ENCODE assay signal across 8 mouse cellular contexts in genomic region chr9:64232257-64232957, GRCm38 (mm10). TPM values are rescaled to one million over a fixed set of nuclear protein-coding genes. Genes with fewer than 3 reads are reported as not detected.
DNase-seq lines count a peak whose midpoint lies in the region; ATAC-seq lines count a peak whose summit lies in the region.

No protein-coding gene starts in this region.

- H3K9me3 ChIP-seq in embryonic facial prominence, embryonic 13.5 days = no peaks in the 10 kb centered on the region
- no peaks in the 10 kb centered on the region for H3K9me3 ChIP-seq in limb, embryonic 15.5 days

- 20% methylated on average over 9 of the region's 9 CpGs for WGBS in embryonic facial prominence, embryonic 13.5 days
- 56% methylated on average over 9 of the region's 9 CpGs for WGBS in limb, embryonic 15.5 days

- H3K27ac ChIP-seq in embryonic facial prominence, embryonic 13.5 days = peak overlapping the region; percentile 88
- peak overlapping the region; percentile 75 for H3K27ac ChIP-seq in limb, embryonic 15.5 days

- H3K4me2 ChIP-seq in embryonic facial prominence, embryonic 13.5 days = peak overlapping the region; percentile 12; the same call in 1 of the 2 replicates
- H3K4me2 ChIP-seq in limb, embryonic 15.5 days = no peak overlapping the region

- H3K36me3 ChIP-seq in embryonic facial prominence, embryonic 13.5 days = no peaks in the 10 kb centered on the region; the same call in 1 of the 2 replicates
- H3K36me3 ChIP-seq in limb, embryonic 15.5 days = no peaks in the 10 kb centered on the region

- no peak overlapping the region for H3K9ac ChIP-seq in embryonic facial prominence, embryonic 13.5 days
- H3K9ac ChIP-seq in limb, embryonic 15.5 days = no peak overlapping the region

- H3K4me3 ChIP-seq in embryonic facial prominence, embryonic 13.5 days = no peak overlapping the region
- no peak overlapping the region for H3K4me3 ChIP-seq in limb, embryonic 15.5 days

- no peaks in the 10 kb centered on the region for H3K27me3 ChIP-seq in embryonic facial prominence, embryonic 13.5 days
- H3K27me3 ChIP-seq in limb, embryonic 15.5 days = no peaks in the 10 kb centered on the region

- ATAC-seq in embryonic facial prominence, embryonic 13.5 days (ENCODE audit: insufficient number of reproducible peaks, insufficient read depth, low FRiP score, low TSS enrichment, low read depth) = no peak
- ATAC-seq in limb, embryonic 15.5 days (ENCODE audit: insufficient number of reproducible peaks, low FRiP score, low TSS enrichment, low read depth) = no peak

- peak; percentile 14 to 16 for DNase-seq in left cerebral cortex, postnatal 25 days (ENCODE audit: low spot score in 2 of 2)
- DNase-seq in left cerebral cortex, adult 11 months (ENCODE audit: low spot score) = no peak
- peak; percentile 47 to 67 for DNase-seq in heart, postnatal 14 days
- no peak for DNase-seq in right cerebral cortex, postnatal 14 days
- no peak for DNase-seq in thymus, postnatal 0 days (ENCODE audit: low spot score)
- no peak for DNase-seq in cerebellum, adult 11-12 months

- intact Hi-C loops in left cerebral cortex, postnatal 25 days (cut with DNase I) = no loop called here
- intact Hi-C loops in heart, postnatal 14 days (cut with DNase I) = no loop called here

- peaks cover 57% of the 10 kb centered on the region for H3K4me1 ChIP-seq in embryonic facial prominence, embryonic 13.5 days
- peaks cover 42% of the 10 kb centered on the region for H3K4me1 ChIP-seq in limb, embryonic 15.5 days

RNA-seq across cellular contexts. Expression of gene Uchl4, which starts 2.6 kb away (rescaled TPM):
- total RNA-seq in left cerebral cortex, postnatal 25 days (2021) = 1 to 10 TPM; 2.1 to 4.6 TPM
- polyA plus RNA-seq in embryonic facial prominence, embryonic 13.5 days (2015; fragmentation: Nextera tagmentation; extraction: Ambion mirVana) = 3.5 and 5.5 TPM in 2 replicates
- 1 to 10 TPM; 1.2 to 1.6 TPM for total RNA-seq in heart, postnatal 14 days (2021)
- 1.3 and 2.5 TPM in 2 replicates for polyA plus RNA-seq in limb, embryonic 15.5 days (2015; fragmentation: Nextera tagmentation; extraction: Ambion mirVana)
- 1.9 TPM in 2 replicates for polyA plus RNA-seq in thymus, postnatal 0 days (2015; fragmentation: Nextera tagmentation; extraction: Ambion mirVana)

RNA-seq across cellular contexts. Expression of gene Map2k1, which starts 21.0 kb away (rescaled TPM):
- 100 to 1,000 TPM; 286 to 290 TPM for total RNA-seq in left cerebral cortex, postnatal 25 days (2021)
- 82.8 and 87.1 TPM in 2 replicates for polyA plus RNA-seq in embryonic facial prominence, embryonic 13.5 days (2015; fragmentation: Nextera tagmentation; extraction: Ambion mirVana)
- total RNA-seq in heart, postnatal 14 days (2021) = 10 to 100 TPM; 50.0 to 52.9 TPM
- 80.6 and 95.9 TPM in 2 replicates for polyA plus RNA-seq in limb, embryonic 15.5 days (2015; fragmentation: Nextera tagmentation; extraction: Ambion mirVana)
- polyA plus RNA-seq in thymus, postnatal 0 days (2015; fragmentation: Nextera tagmentation; extraction: Ambion mirVana) = 67.5 and 68.1 TPM in 2 replicates

RNA-seq across cellular contexts. Expression of gene Tipin, which starts 49.0 kb away (rescaled TPM):
- total RNA-seq in left cerebral cortex, postnatal 25 days (2021) = 10 to 100 TPM; 14.9 to 16.7 TPM
- 219 and 245 TPM in 2 replicates for polyA plus RNA-seq in embryonic facial prominence, embryonic 13.5 days (2015; fragmentation: Nextera tagmentation; extraction: Ambion mirVana)
- total RNA-seq in heart, postnatal 14 days (2021) = 10 to 100 TPM; 11.2 to 12.1 TPM
- 164 and 174 TPM in 2 replicates for polyA plus RNA-seq in limb, embryonic 15.5 days (2015; fragmentation: Nextera tagmentation; extraction: Ambion mirVana)
- 316 and 327 TPM in 2 replicates for polyA plus RNA-seq in thymus, postnatal 0 days (2015; fragmentation: Nextera tagmentation; extraction: Ambion mirVana)

RNA-seq across cellular contexts. Expression of gene Snapc5, which starts 53.3 kb away (rescaled TPM):
- 10 to 100 TPM; 21.5 to 22.7 TPM for total RNA-seq in left cerebral cortex, postnatal 25 days (2021)
- polyA plus RNA-seq in embryonic facial prominence, embryonic 13.5 days (2015; fragmentation: Nextera tagmentation; extraction: Ambion mirVana) = 33.1 and 36.8 TPM in 2 replicates
- 10 to 100 TPM; 20.0 to 22.9 TPM for total RNA-seq in heart, postnatal 14 days (2021)
- 30.3 and 31.1 TPM in 2 replicates for polyA plus RNA-seq in limb, embryonic 15.5 days (2015; fragmentation: Nextera tagmentation; extraction: Ambion mirVana)
- polyA plus RNA-seq in thymus, postnatal 0 days (2015; fragmentation: Nextera tagmentation; extraction: Ambion mirVana) = 38.2 and 43.5 TPM in 2 replicates

RNA-seq across cellular contexts. Expression of gene Rpl4, which starts 59.2 kb away (rescaled TPM):
- 100 to 1,000 TPM; 485 to 487 TPM for total RNA-seq in left cerebral cortex, postnatal 25 days (2021)
- 1,232 and 1,302 TPM in 2 replicates for polyA plus RNA-seq in embryonic facial prominence, embryonic 13.5 days (2015; fragmentation: Nextera tagmentation; extraction: Ambion mirVana)
- total RNA-seq in heart, postnatal 14 days (2021) = 100 to 1,000 TPM; 461 to 503 TPM
- 1,189 and 1,208 TPM in 2 replicates for polyA plus RNA-seq in limb, embryonic 15.5 days (2015; fragmentation: Nextera tagmentation; extraction: Ambion mirVana)
- 1,382 and 1,420 TPM in 2 replicates for polyA plus RNA-seq in thymus, postnatal 0 days (2015; fragmentation: Nextera tagmentation; extraction: Ambion mirVana)

Comparison
In these comparisons a context has a peak if more than half of its experiments do, and no peak if none do; other contexts are left out.
1. DNase-seq: peak in left cerebral cortex, postnatal 25 days (2 of 2) and heart, postnatal 14 days (2 of 2); none in left cerebral cortex, adult 11 months (single experiment), right cerebral cortex, postnatal 14 days (single experiment), thymus, postnatal 0 days (single experiment) and cerebellum, adult 11-12 months (single experiment).